Mouse (Mus musculus): ENCODE data around the gene Usp7. TPM values are rescaled to one million over a fixed set of nuclear protein-coding genes. Genes with fewer than 3 reads are reported as not detected.

The Usp7 gene
- polyA plus RNA-seq, 1 experiment = not detected

GRCm38 (mm10) chr16:8725807-8726206 lies 66.3 kb downstream of the Usp7 start:
- WGBS = 76% methylated on average over 2 of the region's 2 CpGs
- no peak for TF ChIP-seq CTCF (IDR thresholded peaks at IDR 0.05; ENCODE audit: insufficient read depth, low read depth, low read length)
- no peak for TF ChIP-seq POLR2A (IDR thresholded peaks at IDR 0.05; ENCODE audit: insufficient read depth, low read depth, low read length)
- Histone ChIP-seq H3K27ac (ENCODE audit: insufficient read depth, low read depth, low read length) (no peak overlapping the region), H3K4me3 (ENCODE audit: insufficient read depth, low read depth, low read length) (no peak overlapping the region), H3K4me1 (ENCODE audit: control insufficient read depth, insufficient read depth, low read length) (peaks cover 12% of the 10 kb centered on the region)

GRCm38 (mm10) chr16:8724031-8724430 lies 68.1 kb downstream of the Usp7 start:
- 70% methylated on average over 3 of the region's 3 CpGs for WGBS
- Histone ChIP-seq H3K4me3 (ENCODE audit: insufficient read depth, low read depth, low read length) (no peak overlapping the region), H3K27ac (ENCODE audit: insufficient read depth, low read depth, low read length) (no peak overlapping the region), H3K4me1 (ENCODE audit: control insufficient read depth, insufficient read depth, low read length) (peaks cover 9% of the 10 kb centered on the region)
- TF ChIP-seq CTCF (IDR thresholded peaks at IDR 0.05; ENCODE audit: insufficient read depth, low read depth, low read length) = no peak
- no peak for TF ChIP-seq POLR2A (IDR thresholded peaks at IDR 0.05; ENCODE audit: insufficient read depth, low read depth, low read length)

GRCm38 (mm10) chr16:8720447-8720846 lies 71.7 kb downstream of the Usp7 start:
- H3K4me1 ChIP-seq (ENCODE audit: control insufficient read depth, insufficient read depth, low read length) = peaks cover 14% of the 10 kb centered on the region
- WGBS = 78% methylated on average over 4 of the region's 4 CpGs
- TF ChIP-seq POLR2A (IDR thresholded peaks at IDR 0.05; ENCODE audit: insufficient read depth, low read depth, low read length) = no peak
- H3K4me3 ChIP-seq (ENCODE audit: insufficient read depth, low read depth, low read length) = no peak overlapping the region
- H3K27ac ChIP-seq (ENCODE audit: insufficient read depth, low read depth, low read length) = no peak overlapping the region

DNA sequence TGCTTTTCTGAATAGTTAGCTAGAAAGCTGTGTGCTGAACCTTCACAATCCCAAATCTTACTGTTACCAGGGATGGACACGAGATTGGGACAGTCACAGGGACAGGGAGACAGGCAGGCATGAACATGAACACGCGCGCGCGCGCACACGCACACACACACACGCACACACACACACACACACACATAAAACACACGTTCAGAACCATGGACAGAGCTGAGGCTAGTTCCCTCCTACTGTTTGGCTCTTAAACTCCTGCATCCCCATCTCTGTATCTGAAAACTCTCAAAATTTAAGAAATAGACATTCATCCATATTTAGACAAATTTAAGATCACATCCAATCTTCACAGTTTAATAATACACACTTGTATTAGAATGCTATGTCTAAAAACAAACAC lies 74.4 kb downstream of the Usp7 start:
- 88% methylated on average over 10 of the region's 10 CpGs for WGBS
- no peak overlapping the region for H3K27ac ChIP-seq (ENCODE audit: insufficient read depth, low read depth, low read length)
- H3K4me3 ChIP-seq (ENCODE audit: insufficient read depth, low read depth, low read length) = no peak overlapping the region
- peaks cover 17% of the 10 kb centered on the region for H3K4me1 ChIP-seq (ENCODE audit: control insufficient read depth, insufficient read depth, low read length)
- TF ChIP-seq POLR2A (IDR thresholded peaks at IDR 0.05; ENCODE audit: insufficient read depth, low read depth, low read length) = no peak
- TF ChIP-seq CTCF (IDR thresholded peaks at IDR 0.05; ENCODE audit: insufficient read depth, low read depth, low read length) = no peak

- TF ChIP-seq CTCF (IDR thresholded peaks at IDR 0.05; ENCODE audit: insufficient read depth, low read depth, low read length) = no peak
- no peak for TF ChIP-seq POLR2A (IDR thresholded peaks at IDR 0.05; ENCODE audit: insufficient read depth, low read depth, low read length)
- 79% methylated on average over 6 of the region's 6 CpGs for WGBS
- Histone ChIP-seq H3K4me1 (ENCODE audit: control insufficient read depth, insufficient read depth, low read length) (peaks cover 19% of the 10 kb centered on the region), H3K27ac (ENCODE audit: insufficient read depth, low read depth, low read length) (no peak overlapping the region), H3K4me3 (ENCODE audit: insufficient read depth, low read depth, low read length) (no peak overlapping the region)
Observed at GRCm38 (mm10) chr16:8716300-8716699, 75.8 kb downstream of the Usp7 start.

DNA sequence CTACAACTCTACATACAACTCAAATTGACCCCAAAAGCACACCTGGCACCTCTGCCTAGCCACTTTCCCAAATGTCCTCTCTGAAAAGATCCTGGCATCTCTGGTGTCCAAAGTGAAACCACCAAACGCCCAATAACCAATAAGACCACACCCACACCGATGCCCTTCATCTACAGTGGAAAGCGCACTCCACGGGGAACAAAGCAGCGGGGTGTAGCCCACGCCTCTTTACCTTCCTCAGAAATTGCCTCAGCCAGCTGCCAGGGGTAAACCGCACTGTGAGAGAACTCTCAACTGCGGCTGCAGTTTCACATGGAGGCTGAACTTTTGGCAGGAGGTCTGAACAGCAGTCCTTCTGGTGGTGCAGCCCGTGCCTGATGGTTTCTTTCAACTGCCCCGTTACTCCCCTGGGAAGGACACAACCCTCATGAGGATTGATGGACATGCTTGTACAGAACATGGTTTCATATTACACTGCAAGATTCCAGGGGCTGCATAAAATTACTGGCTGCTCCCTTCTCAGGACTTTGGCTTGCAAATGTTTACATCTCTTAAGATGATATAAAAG lies 76.5 kb downstream of the Usp7 start:
- peaks cover 17% of the 10 kb centered on the region for H3K4me1 ChIP-seq (ENCODE audit: control insufficient read depth, insufficient read depth, low read length)
- WGBS = 54% methylated on average over 10 of the region's 10 CpGs
- no peak overlapping the region for H3K27ac ChIP-seq (ENCODE audit: insufficient read depth, low read depth, low read length)
- TF ChIP-seq CTCF (IDR thresholded peaks at IDR 0.05; ENCODE audit: insufficient read depth, low read depth, low read length) = no peak
- TF ChIP-seq POLR2A (IDR thresholded peaks at IDR 0.05; ENCODE audit: insufficient read depth, low read depth, low read length) = no peak
- H3K4me3 ChIP-seq (ENCODE audit: insufficient read depth, low read depth, low read length) = no peak overlapping the region

DNA sequence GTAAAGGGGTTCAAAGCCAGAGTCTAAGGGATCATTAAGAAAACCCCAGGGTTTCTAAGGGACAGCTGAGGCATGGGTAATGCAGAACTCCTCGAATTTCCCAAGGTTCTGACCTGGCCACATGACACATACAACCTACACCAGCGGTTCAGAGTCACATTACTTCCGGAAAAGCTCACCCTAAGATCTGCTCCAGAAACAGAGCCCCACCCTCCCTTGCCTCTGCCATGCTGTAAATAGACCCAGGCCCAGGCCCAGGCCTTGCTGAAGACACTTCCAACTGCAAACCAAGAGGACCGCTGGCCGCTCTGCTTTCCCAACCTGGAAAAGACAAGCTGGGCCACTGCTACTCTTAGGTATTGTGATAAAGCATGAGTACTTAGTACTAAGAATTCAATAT lies 77.3 kb downstream of the Usp7 start:
- WGBS = 62% methylated on average over 5 of the region's 5 CpGs
- H3K4me3 ChIP-seq (ENCODE audit: insufficient read depth, low read depth, low read length) = no peak overlapping the region
- H3K4me1 ChIP-seq (ENCODE audit: control insufficient read depth, insufficient read depth, low read length) = peaks cover 17% of the 10 kb centered on the region
- TF ChIP-seq CTCF (IDR thresholded peaks at IDR 0.05; ENCODE audit: insufficient read depth, low read depth, low read length) (no peak), POLR2A (IDR thresholded peaks at IDR 0.05; ENCODE audit: insufficient read depth, low read depth, low read length) (no peak)
- no peak overlapping the region for H3K27ac ChIP-seq (ENCODE audit: insufficient read depth, low read depth, low read length)

GRCm38 (mm10) chr16:8711998-8712397 lies 80.1 kb downstream of the Usp7 start:
- H3K4me1 ChIP-seq (ENCODE audit: control insufficient read depth, insufficient read depth, low read length) = peaks cover 11% of the 10 kb centered on the region
- no peak for TF ChIP-seq CTCF (IDR thresholded peaks at IDR 0.05; ENCODE audit: insufficient read depth, low read depth, low read length)
- TF ChIP-seq POLR2A (IDR thresholded peaks at IDR 0.05; ENCODE audit: insufficient read depth, low read depth, low read length) = no peak
- no peak overlapping the region for H3K4me3 ChIP-seq (ENCODE audit: insufficient read depth, low read depth, low read length)
- 40% methylated on average over 9 of the region's 9 CpGs for WGBS
- no peak overlapping the region for H3K27ac ChIP-seq (ENCODE audit: insufficient read depth, low read depth, low read length)

GRCm38 (mm10) chr16:8700586-8700985 lies 91.5 kb downstream of the Usp7 start:
- 67% methylated on average over 3 of the region's 3 CpGs for WGBS

GRCm38 (mm10) chr16:8699556-8699955 lies 92.6 kb downstream of the Usp7 start:
- 69% methylated on average over 8 of the region's 8 CpGs for WGBS
- TF ChIP-seq CTCF (IDR thresholded peaks at IDR 0.05; ENCODE audit: insufficient read depth, low read depth, low read length) = no peak
- no peaks in the 10 kb centered on the region for H3K4me1 ChIP-seq (ENCODE audit: control insufficient read depth, insufficient read depth, low read length)

More at GRCm38 (mm10) chr16:8700586-8700985, 91.5 kb downstream of the Usp7 start:
- no peak overlapping the region for H3K4me3 ChIP-seq (ENCODE audit: insufficient read depth, low read depth, low read length)
- TF ChIP-seq CTCF (IDR thresholded peaks at IDR 0.05; ENCODE audit: insufficient read depth, low read depth, low read length) (no peak), POLR2A (IDR thresholded peaks at IDR 0.05; ENCODE audit: insufficient read depth, low read depth, low read length) (no peak)
- no peak overlapping the region for H3K27ac ChIP-seq (ENCODE audit: insufficient read depth, low read depth, low read length)
- H3K4me1 ChIP-seq (ENCODE audit: control insufficient read depth, insufficient read depth, low read length) = no peaks in the 10 kb centered on the region

More at GRCm38 (mm10) chr16:8699556-8699955, 92.6 kb downstream of the Usp7 start:
- no peak overlapping the region for H3K27ac ChIP-seq (ENCODE audit: insufficient read depth, low read depth, low read length)
- no peak overlapping the region for H3K4me3 ChIP-seq (ENCODE audit: insufficient read depth, low read depth, low read length)
